Mouse (Mus musculus): ENCODE measurements around the gene Tjp2. TPM values are rescaled to one million over a fixed set of nuclear protein-coding genes. Genes with fewer than 3 reads are reported as not detected.
A peak's percentile ranks its signal among the peaks of the same experiment; 100 is the strongest.

The Tjp2 gene
- polyA plus RNA-seq (2012; rRNA removed): 2.4 and 3.6 TPM in 2 replicates

DNA sequence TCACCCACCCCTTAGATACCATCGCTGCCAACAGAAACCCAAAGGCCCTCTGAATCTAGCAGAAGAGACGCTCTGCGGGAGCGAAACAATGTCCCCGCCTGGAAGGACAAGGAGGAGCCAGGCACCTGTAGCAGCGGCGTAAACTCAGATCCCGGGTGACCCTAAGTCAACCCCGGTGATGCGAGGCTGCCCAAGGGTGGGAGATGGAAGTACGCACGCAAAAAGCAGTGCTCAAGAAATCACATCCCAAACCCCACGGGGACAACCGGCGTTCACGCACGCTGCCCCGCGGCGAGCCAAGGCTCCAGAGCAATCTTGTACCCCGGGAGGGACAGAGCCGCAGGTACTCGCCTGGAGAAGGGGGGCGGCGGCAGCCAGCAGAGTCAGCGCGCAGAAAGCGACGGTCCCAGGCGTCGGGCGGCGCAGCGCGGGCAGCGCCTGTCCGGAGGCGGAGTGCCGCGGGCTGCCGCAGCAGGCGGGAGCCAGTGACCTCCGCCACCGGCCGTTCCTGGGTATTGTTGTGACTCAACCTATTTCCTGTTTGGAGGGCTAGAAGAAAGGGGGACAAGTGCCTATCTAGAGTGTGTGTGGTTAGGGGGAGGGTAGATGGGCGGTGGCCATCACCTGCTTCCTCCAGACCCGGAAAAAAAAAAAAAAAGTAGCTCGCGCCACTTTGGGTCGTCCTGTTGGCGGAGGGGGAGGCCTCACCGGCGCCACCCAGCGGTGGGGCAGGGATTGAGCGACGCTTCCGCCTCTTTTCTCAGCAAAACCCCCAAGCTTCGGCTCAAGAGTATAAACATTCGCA, at the start of gene Tjp2:
TSS of gene Tjp2 (minus strand) at position 531 of the 805 bp plus-strand sequence.
- no peak within 1 kb of the TSS for H3K27ac ChIP-seq (ENCODE audit: insufficient read depth, low read length)
- TF ChIP-seq CTCF (IDR thresholded peaks at IDR 0.05; ENCODE audit: extremely low read depth, insufficient read depth, insufficient read length, insufficient replicate concordance): peak; percentile 56; the same call in 1 of the 2 replicates
- TF ChIP-seq POLR2A (IDR thresholded peaks at IDR 0.05; ENCODE audit: low read depth, low read length): no peak
- peak; percentile 13 to 25 for DNase-seq (ENCODE audit: low read depth in 1 of 2, low spot score in 2 of 2)
- no peaks in the 10 kb centered on the region for H3K36me3 ChIP-seq (ENCODE audit: control insufficient read depth, insufficient read depth, low read length)
- WGBS: 2% methylated on average over 59 of the region's 59 CpGs
- no peaks in the 10 kb centered on the region for H3K27me3 ChIP-seq (ENCODE audit: control insufficient read depth, insufficient read depth, low read length)
- H3K4me3 ChIP-seq (ENCODE audit: extremely low read depth, insufficient read depth, insufficient read length): peak within 1 kb of the TSS; percentile 41; the same call in 1 of the 2 replicates
- H3K4me1 ChIP-seq (ENCODE audit: control insufficient read depth, insufficient read depth, insufficient read length): no peaks in the 10 kb centered on the region; the same call in 1 of the 2 replicates

- Histone ChIP-seq H3K27ac (ENCODE audit: insufficient read depth, low read length) (no peak overlapping the region), H3K36me3 (ENCODE audit: control insufficient read depth, insufficient read depth, low read length) (no peaks in the 10 kb centered on the region), H3K4me1 (ENCODE audit: control insufficient read depth, insufficient read depth, insufficient read length) (no peaks in the 10 kb centered on the region), H3K4me3 (ENCODE audit: extremely low read depth, insufficient read depth, insufficient read length) (no peak overlapping the region), H3K27me3 (ENCODE audit: control insufficient read depth, insufficient read depth, low read length) (no peaks in the 10 kb centered on the region)
- DNase-seq (ENCODE audit: low read depth in 1 of 2, low spot score in 2 of 2): no peak
- TF ChIP-seq POLR2A (IDR thresholded peaks at IDR 0.05; ENCODE audit: low read depth, low read length) (no peak), CTCF (IDR thresholded peaks at IDR 0.05; ENCODE audit: extremely low read depth, insufficient read depth, insufficient read length, insufficient replicate concordance) (no peak)
- 85% methylated on average over 3 of the region's 3 CpGs for WGBS
Observed at GRCm38 (mm10) chr19:24274281-24274680, 49.5 kb upstream of the Tjp2 start.

- Histone ChIP-seq H3K27ac (ENCODE audit: insufficient read depth, low read length) (no peak overlapping the region), H3K4me1 (ENCODE audit: control insufficient read depth, insufficient read depth, insufficient read length) (no peaks in the 10 kb centered on the region), H3K27me3 (ENCODE audit: control insufficient read depth, insufficient read depth, low read length) (no peaks in the 10 kb centered on the region), H3K4me3 (ENCODE audit: extremely low read depth, insufficient read depth, insufficient read length) (no peak overlapping the region), H3K36me3 (ENCODE audit: control insufficient read depth, insufficient read depth, low read length) (0 out of 2 replicates have a peak, but pooled peaks cover 2% of the 10 kb centered on the region)
- no peak for TF ChIP-seq POLR2A (IDR thresholded peaks at IDR 0.05; ENCODE audit: low read depth, low read length)
- TF ChIP-seq CTCF (IDR thresholded peaks at IDR 0.05; ENCODE audit: extremely low read depth, insufficient read depth, insufficient read length, insufficient replicate concordance): peak; percentile 72; the same call in 1 of the 2 replicates
- WGBS: 62% methylated on average over 16 of the region's 16 CpGs
- DNase-seq (ENCODE audit: low read depth in 1 of 2, low spot score in 2 of 2): peak; percentile 40 to 64
Observed at GRCm38 (mm10) chr19:24271746-24272426, 47.1 kb upstream of the Tjp2 start.

DNA sequence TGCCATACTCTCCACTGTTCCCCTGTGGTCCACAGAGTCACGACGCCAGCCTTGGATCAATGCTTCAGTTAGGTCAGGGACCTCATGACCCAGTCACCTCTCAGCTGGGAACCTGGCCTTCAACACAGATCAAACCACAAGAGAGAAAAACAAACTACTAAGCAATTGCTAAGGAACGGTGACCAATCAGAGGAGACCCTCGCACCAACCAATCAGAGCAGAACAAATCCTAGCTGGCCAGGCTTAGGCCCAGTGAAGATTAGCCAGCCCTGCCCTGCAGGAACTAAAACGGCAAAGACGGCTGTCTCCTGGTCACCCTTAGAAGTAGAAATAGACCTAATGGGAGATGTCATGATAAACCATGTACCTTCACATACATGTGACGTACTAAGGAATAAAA, 46.5 kb upstream of the Tjp2 start:
- Histone ChIP-seq H3K27ac (ENCODE audit: insufficient read depth, low read length) (no peak overlapping the region), H3K36me3 (ENCODE audit: control insufficient read depth, insufficient read depth, low read length) (0 out of 2 replicates have a peak, but pooled peaks cover 2% of the 10 kb centered on the region), H3K27me3 (ENCODE audit: control insufficient read depth, insufficient read depth, low read length) (no peaks in the 10 kb centered on the region), H3K4me1 (ENCODE audit: control insufficient read depth, insufficient read depth, insufficient read length) (no peaks in the 10 kb centered on the region), H3K4me3 (ENCODE audit: extremely low read depth, insufficient read depth, insufficient read length) (no peak overlapping the region)
- no peak for DNase-seq (ENCODE audit: low read depth in 1 of 2, low spot score in 2 of 2)
- no peak for TF ChIP-seq POLR2A (IDR thresholded peaks at IDR 0.05; ENCODE audit: low read depth, low read length)
- TF ChIP-seq CTCF (IDR thresholded peaks at IDR 0.05; ENCODE audit: extremely low read depth, insufficient read depth, insufficient read length, insufficient replicate concordance): no peak
- 90% methylated on average over 7 of the region's 7 CpGs for WGBS

- DNase-seq (ENCODE audit: low read depth in 1 of 2, low spot score in 2 of 2): no peak
- Histone ChIP-seq H3K4me1 (ENCODE audit: control insufficient read depth, insufficient read depth, insufficient read length) (no peaks in the 10 kb centered on the region), H3K27ac (ENCODE audit: insufficient read depth, low read length) (no peak overlapping the region), H3K4me3 (ENCODE audit: extremely low read depth, insufficient read depth, insufficient read length) (no peak overlapping the region), H3K27me3 (ENCODE audit: control insufficient read depth, insufficient read depth, low read length) (no peaks in the 10 kb centered on the region), H3K36me3 (ENCODE audit: control insufficient read depth, insufficient read depth, low read length) (peaks cover 6% of the 10 kb centered on the region; the same call in 1 of the 2 replicates)
- 82% methylated on average over 4 of the region's 4 CpGs for WGBS
- no peak for TF ChIP-seq CTCF (IDR thresholded peaks at IDR 0.05; ENCODE audit: extremely low read depth, insufficient read depth, insufficient read length, insufficient replicate concordance)
- TF ChIP-seq POLR2A (IDR thresholded peaks at IDR 0.05; ENCODE audit: low read depth, low read length): no peak
Observed at GRCm38 (mm10) chr19:24268531-24268930, 43.7 kb upstream of the Tjp2 start.

GRCm38 (mm10) chr19:24266046-24266830, 41.4 kb upstream of the Tjp2 start:
- no peak overlapping the region for H3K4me3 ChIP-seq (ENCODE audit: extremely low read depth, insufficient read depth, insufficient read length)
- H3K4me1 ChIP-seq (ENCODE audit: control insufficient read depth, insufficient read depth, insufficient read length): no peaks in the 10 kb centered on the region
- no peak for TF ChIP-seq POLR2A (IDR thresholded peaks at IDR 0.05; ENCODE audit: low read depth, low read length)
- TF ChIP-seq CTCF (IDR thresholded peaks at IDR 0.05; ENCODE audit: extremely low read depth, insufficient read depth, insufficient read length, insufficient replicate concordance): no peak
- no peak for DNase-seq (ENCODE audit: low read depth in 1 of 2, low spot score in 2 of 2)
- H3K27ac ChIP-seq (ENCODE audit: insufficient read depth, low read length): no peak overlapping the region
- no peaks in the 10 kb centered on the region for H3K27me3 ChIP-seq (ENCODE audit: control insufficient read depth, insufficient read depth, low read length)
- peaks cover 8% of the 10 kb centered on the region for H3K36me3 ChIP-seq (ENCODE audit: control insufficient read depth, insufficient read depth, low read length)
- WGBS: 96% methylated on average over 7 of the region's 7 CpGs

Data from spleen, adult 2 months (tissue).